Mouse (Mus musculus) heart, adult 2 months (tissue): Measurements from ENCODE around the gene Dtx1. TPM values are rescaled to one million over a fixed set of nuclear protein-coding genes. Genes with fewer than 3 reads are reported as not detected.

ENCODE experiments used
- DNase-seq, 2 experiments: peaks; one replicate each; pipeline ENCODE4 v3.0.0; 2021
- H3K27ac ChIP-seq: fragments of 200-600 bp; 2 replicates; pipeline ENCODE4 v1.8.1; 2022
- H3K27me3 ChIP-seq: fragments of 200-500 bp; 2 replicates; pipeline ENCODE4 v1.6.1; 2012; ENCODE audit warnings: mild to moderate bottlenecking, low read length, inconsistent platforms, mixed read lengths; ENCODE audit not compliant: control insufficient read depth, insufficient read depth
- H3K36me3 ChIP-seq: fragments of 200-500 bp; 2 replicates; pipeline ENCODE4 v1.6.1; 2012; ENCODE audit warnings: low read length, inconsistent platforms; ENCODE audit not compliant: control insufficient read depth, insufficient read depth
- H3K4me1 ChIP-seq: fragments of 200-500 bp; 2 replicates; pipeline ENCODE4 v1.6.1; 2011; ENCODE audit warnings: low read length; ENCODE audit not compliant: control insufficient read depth, insufficient read depth
- H3K4me3 ChIP-seq: fragments of 200-600 bp; 2 replicates; pipeline ENCODE4 v1.8.1; 2022
- H3K79me2 ChIP-seq: fragments of 200-500 bp; replicated peaks from 2 replicates; pipeline ENCODE4 v1.6.1; 2012; ENCODE audit warnings: mild to moderate bottlenecking, inconsistent platforms, low read length, moderate library complexity, mixed read lengths; ENCODE audit not compliant: control insufficient read depth, insufficient read depth
- H3K9ac ChIP-seq: fragments of 200-500 bp; 2 replicates; pipeline ENCODE4 v1.6.1; 2012; ENCODE audit warnings: low read depth, mild to moderate bottlenecking, control low read depth, inconsistent platforms, low read length, mixed read lengths
- CTCF ChIP-seq: fragments of 200-600 bp; IDR thresholded peaks from 2 replicates; pipeline ENCODE4 v1.8.1; 2022; ENCODE audit warnings: antibody characterized with exemption, mild to moderate bottlenecking, moderate library complexity
- EP300 ChIP-seq: fragments of 200-500 bp; IDR thresholded peaks from 2 replicates; pipeline ENCODE4 v1.6.1; 2011; ENCODE audit warnings: low read depth, low read length, control low read depth; ENCODE audit not compliant: insufficient read depth
- POLR2A ChIP-seq: fragments of 200-500 bp; IDR thresholded peaks from 2 replicates; pipeline ENCODE4 v1.6.1; 2011; ENCODE audit warnings: mild to moderate bottlenecking, low read depth, low read length, control low read depth; ENCODE audit not compliant: insufficient read depth
- WGBS: fragments of 180-500 bp; shearing (Covaris S2); methylation state at CpG from one replicate; pipeline ENCODE4 v1.1.7; 2018; 5-methylcytosine and 5-hydroxymethylcytosine counted together
- intact Hi-C: fragments of 180-260 bp; cut with DNase I; formaldehyde crosslinking; loops from one replicate; pipeline ENCODE4 v1.15.1; 2025
- polyA plus RNA-seq: library from polyadenylated mRNA; depleted of rRNA; stranded (reverse); fragments of >200 nt; gene quantifications from 2 replicates; pipeline ENCODE4 v1.2.3, GENCODE M21; 2012
- total RNA-seq, 2 experiments: library from RNA; stranded (reverse); gene quantifications; 2 replicates each; pipeline ENCODE4 v1.2.3; 2021

The Dtx1 gene
- total and polyA plus RNA-seq, 3 experiments, result 2.1 to 4.2 (median 2.7) TPM

GRCm38 (mm10) chr5:120652915-120653701 lies 58.6 kb downstream of the Dtx1 start:
- WGBS, result 81% methylated on average over 28 of the region's 28 CpGs
- no peak overlapping the region for H3K27ac ChIP-seq
- no peak overlapping the region for H3K9ac ChIP-seq
- 0 out of 2 replicates have a peak, but pooled peaks cover 1% of the 10 kb centered on the region for H3K4me1 ChIP-seq
- no peak overlapping the region for H3K4me3 ChIP-seq
- H3K27me3 ChIP-seq, result peaks cover 4% of the 10 kb centered on the region
- intact Hi-C loops, result no loop called here
- no peaks in the 10 kb centered on the region for H3K79me2 ChIP-seq
- H3K36me3 ChIP-seq, result no peaks in the 10 kb centered on the region
- DNase-seq, result no peak
- TF ChIP-seq CTCF, result no peak
- TF ChIP-seq EP300, result no peak
- no peak for TF ChIP-seq POLR2A

GRCm38 (mm10) chr5:120651230-120651629 lies 60.5 kb downstream of the Dtx1 start:
- Histone ChIP-seq H3K79me2 (no peaks in the 10 kb centered on the region), H3K27me3 (peaks cover 4% of the 10 kb centered on the region), H3K4me1 (0 out of 2 replicates have a peak, but pooled peaks cover 1% of the 10 kb centered on the region), H3K9ac (no peak overlapping the region), H3K36me3 (no peaks in the 10 kb centered on the region), H3K4me3 (no peak overlapping the region), H3K27ac (no peak overlapping the region)
- WGBS, result 47% methylated on average over 5 of the region's 5 CpGs
- DNase-seq, result no peak
- TF ChIP-seq CTCF (no peak), POLR2A (no peak), EP300 (no peak)
- intact Hi-C loops, result no loop called here

GRCm38 (mm10) chr5:120649938-120650337 lies 61.8 kb downstream of the Dtx1 start:
- intact Hi-C loops, result no loop called here
- Histone ChIP-seq H3K4me3 (no peak overlapping the region), H3K9ac (no peak overlapping the region), H3K79me2 (no peaks in the 10 kb centered on the region), H3K27ac (no peak overlapping the region), H3K36me3 (no peaks in the 10 kb centered on the region), H3K27me3 (peaks cover 4% of the 10 kb centered on the region), H3K4me1 (0 out of 2 replicates have a peak, but pooled peaks cover 1% of the 10 kb centered on the region)
- DNase-seq, result no peak
- 19% methylated on average over 13 of the region's 13 CpGs for WGBS
- TF ChIP-seq POLR2A (no peak), CTCF (no peak), EP300 (no peak)

GRCm38 (mm10) chr5:120649374-120649933 lies 62.3 kb downstream of the Dtx1 start:
- Histone ChIP-seq H3K4me1 (0 out of 2 replicates have a peak, but pooled peaks cover 1% of the 10 kb centered on the region), H3K27ac (no peak overlapping the region), H3K79me2 (no peaks in the 10 kb centered on the region), H3K4me3 (peak overlapping the region; percentile 36; the same call in 1 of the 2 replicates), H3K36me3 (no peaks in the 10 kb centered on the region), H3K9ac (no peak overlapping the region), H3K27me3 (peaks cover 4% of the 10 kb centered on the region)
- 7% methylated on average over 21 of the region's 21 CpGs for WGBS
- no peak for TF ChIP-seq POLR2A
- TF ChIP-seq CTCF, result no peak
- TF ChIP-seq EP300, result no peak
- DNase-seq, result no peak
- intact Hi-C loops, result no loop called here

- no peaks in the 10 kb centered on the region for H3K79me2 ChIP-seq
- H3K4me3 ChIP-seq, result peak within 1 kb of the TSS; percentile 36
- no peaks in the 10 kb centered on the region for H3K36me3 ChIP-seq
- TF ChIP-seq CTCF, result peak; percentile 66
- TF ChIP-seq POLR2A, result no peak
- intact Hi-C loops, result no loop called here
- DNase-seq, result peak; percentile 54 to 56
- H3K9ac ChIP-seq, result no peak within 1 kb of the TSS
- whole genome bisulfite sequencing, result under 1% methylated on average over 46 of the region's 53 CpGs
- 0 out of 2 replicates have a peak, but pooled peaks cover 1% of the 10 kb centered on the region for H3K4me1 ChIP-seq
- no peak within 1 kb of the TSS for H3K27ac ChIP-seq
- H3K27me3 ChIP-seq, result peaks cover 4% of the 10 kb centered on the region
Measured at GRCm38 (mm10) chr5:120648569-120649373, 63.0 kb downstream of the Dtx1 start, which contains the start of gene Rasal1. TSS of gene Rasal1 (plus strand) at chr5:120648812.
